13 mouse cellular contexts compared by ENCODE assay signal in the genomic region with DNA sequence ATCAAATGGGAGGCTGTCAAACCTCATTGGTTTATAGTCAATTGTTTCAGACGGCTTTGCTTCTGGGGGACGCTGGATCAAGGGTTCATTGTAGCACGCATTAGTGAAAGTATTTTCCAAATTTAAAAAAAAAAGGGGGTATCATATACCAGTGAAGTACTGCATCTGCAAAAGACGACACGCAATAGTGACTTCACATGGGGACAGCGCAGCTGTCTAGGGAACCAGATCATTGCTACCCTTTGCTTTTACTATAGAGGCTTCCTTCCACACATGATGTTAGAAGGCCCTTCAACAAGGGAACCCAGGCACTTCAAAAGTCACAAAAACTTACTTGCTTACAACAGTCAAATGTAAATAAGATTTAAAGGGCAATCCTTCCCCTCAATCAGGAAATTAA.
A peak's percentile ranks its signal among the peaks of the same experiment; 100 is the strongest.
DNase-seq lines count a peak whose midpoint lies in the region; ATAC-seq lines count a peak whose summit lies in the region.
"Had no signal": no experiment of that assay in that cellular context is flagged by ENCODE, and none has a peak within 500 bp of the region (broad histone marks: within the 10 kb centered on the region; RNA-seq: fewer than 3 reads in every experiment).

No protein-coding gene starts in this region.

- DNase-seq in midbrain, embryonic 10.5 days (ENCODE audit: low spot score): no peak
- DNase-seq in adrenal gland, postnatal 25 days: no peak
- DNase-seq: adrenal gland, postnatal 10 days; cerebellum, adult 8-10 months; lung, embryonic 14.5 days; thymus, postnatal 4 days had no signal

- 80% methylated on average over 6 of the region's 6 CpGs for WGBS in midbrain, embryonic 10.5 days
- WGBS in midbrain, embryonic 15.5 days: 53% methylated on average over 6 of the region's 6 CpGs
- 46% methylated on average over 6 of the region's 6 CpGs for WGBS in forebrain, embryonic 12.5 days
- WGBS in hindbrain, embryonic 13.5 days: 52% methylated on average over 6 of the region's 6 CpGs
- WGBS in neural tube, embryonic 15.5 days: 32% methylated on average over 6 of the region's 6 CpGs
- 88% methylated on average over 6 of the region's 6 CpGs for WGBS in intestine, embryonic 15.5 days

- no peaks in the 10 kb centered on the region for H3K9me3 ChIP-seq in midbrain, embryonic 10.5 days (replicated peaks)
- H3K9me3 ChIP-seq in midbrain, embryonic 15.5 days: no peaks in the 10 kb centered on the region
- no peaks in the 10 kb centered on the region for H3K9me3 ChIP-seq in forebrain, embryonic 12.5 days
- H3K9me3 ChIP-seq in hindbrain, embryonic 13.5 days: no peaks in the 10 kb centered on the region
- no peaks in the 10 kb centered on the region for H3K9me3 ChIP-seq in neural tube, embryonic 15.5 days (replicated peaks)
- no peaks in the 10 kb centered on the region for H3K9me3 ChIP-seq in intestine, embryonic 15.5 days
- H3K9me3 ChIP-seq: heart, embryonic 13.5 days had no signal

- H3K4me3 ChIP-seq in midbrain, embryonic 10.5 days: no peak overlapping the region
- no peak overlapping the region for H3K4me3 ChIP-seq in midbrain, embryonic 15.5 days
- H3K4me3 ChIP-seq in forebrain, embryonic 12.5 days (replicated peaks): no peak overlapping the region
- no peak overlapping the region for H3K4me3 ChIP-seq in hindbrain, embryonic 13.5 days
- H3K4me3 ChIP-seq in neural tube, embryonic 15.5 days (replicated peaks): no peak overlapping the region
- H3K4me3 ChIP-seq in intestine, embryonic 15.5 days (replicated peaks): no peak overlapping the region
- H3K4me3 ChIP-seq: heart, embryonic 13.5 days had no signal

- H3K27ac ChIP-seq in midbrain, embryonic 10.5 days (replicated peaks): peak overlapping the region; percentile 84; the same call in 1 of the 2 replicates
- no peak overlapping the region for H3K27ac ChIP-seq in midbrain, embryonic 15.5 days
- H3K27ac ChIP-seq in forebrain, embryonic 12.5 days: peak overlapping the region; percentile 60; the same call in 1 of the 2 replicates
- H3K27ac ChIP-seq in hindbrain, embryonic 13.5 days: peak overlapping the region; percentile 68; the same call in 1 of the 2 replicates
- peak overlapping the region; percentile 51; the same call in 1 of the 2 replicates for H3K27ac ChIP-seq in neural tube, embryonic 15.5 days (replicated peaks)
- H3K27ac ChIP-seq in intestine, embryonic 15.5 days: no peak overlapping the region
- H3K27ac ChIP-seq: macrophage had no signal

- peaks cover 3% of the 10 kb centered on the region; the same call in 1 of the 2 replicates for H3K36me3 ChIP-seq in midbrain, embryonic 10.5 days
- H3K36me3 ChIP-seq in midbrain, embryonic 15.5 days (replicated peaks): no peaks in the 10 kb centered on the region
- H3K36me3 ChIP-seq in forebrain, embryonic 12.5 days (replicated peaks): peaks cover 7% of the 10 kb centered on the region
- H3K36me3 ChIP-seq in hindbrain, embryonic 13.5 days: peaks cover 2% of the 10 kb centered on the region; the same call in 1 of the 2 replicates
- no peaks in the 10 kb centered on the region for H3K36me3 ChIP-seq in neural tube, embryonic 15.5 days
- H3K36me3 ChIP-seq in intestine, embryonic 15.5 days: no peaks in the 10 kb centered on the region

- no peak overlapping the region for H3K9ac ChIP-seq in midbrain, embryonic 15.5 days
- H3K9ac ChIP-seq in forebrain, embryonic 12.5 days: no peak overlapping the region
- no peak overlapping the region for H3K9ac ChIP-seq in hindbrain, embryonic 13.5 days
- H3K9ac ChIP-seq in neural tube, embryonic 15.5 days (replicated peaks): no peak overlapping the region
- H3K9ac ChIP-seq in intestine, embryonic 15.5 days: no peak overlapping the region
- H3K9ac ChIP-seq: heart, embryonic 13.5 days; lung, embryonic 14.5 days had no signal

- no peak overlapping the region for H3K4me2 ChIP-seq in midbrain, embryonic 15.5 days
- H3K4me2 ChIP-seq in forebrain, embryonic 12.5 days: no peak overlapping the region
- H3K4me2 ChIP-seq in hindbrain, embryonic 13.5 days: no peak overlapping the region
- no peak overlapping the region for H3K4me2 ChIP-seq in neural tube, embryonic 15.5 days
- no peak overlapping the region for H3K4me2 ChIP-seq in intestine, embryonic 15.5 days (replicated peaks)
- H3K4me2 ChIP-seq: heart, embryonic 13.5 days; lung, embryonic 14.5 days had no signal

- no peak for ATAC-seq in midbrain, embryonic 15.5 days (replicated peaks)
- ATAC-seq in forebrain, embryonic 12.5 days (ENCODE audit: low FRiP score): no peak
- ATAC-seq in hindbrain, embryonic 13.5 days (ENCODE audit: low FRiP score): no peak
- no peak for ATAC-seq in neural tube, embryonic 15.5 days (ENCODE audit: low FRiP score)
- ATAC-seq in intestine, embryonic 15.5 days: no peak

- peaks cover 37% of the 10 kb centered on the region for H3K4me1 ChIP-seq in midbrain, embryonic 10.5 days
- H3K4me1 ChIP-seq in midbrain, embryonic 15.5 days: peaks cover 13% of the 10 kb centered on the region; the same call in 1 of the 2 replicates
- peaks cover 44% of the 10 kb centered on the region for H3K4me1 ChIP-seq in forebrain, embryonic 12.5 days
- H3K4me1 ChIP-seq in hindbrain, embryonic 13.5 days (replicated peaks): peaks cover 42% of the 10 kb centered on the region
- peaks cover 25% of the 10 kb centered on the region for H3K4me1 ChIP-seq in neural tube, embryonic 15.5 days
- H3K4me1 ChIP-seq in intestine, embryonic 15.5 days (replicated peaks): peaks cover 10% of the 10 kb centered on the region

- peaks cover 29% of the 10 kb centered on the region; the same call in 1 of the 2 replicates for H3K27me3 ChIP-seq in midbrain, embryonic 10.5 days (ENCODE audit: low read depth, poor library complexity, severe bottlenecking)
- no peaks in the 10 kb centered on the region for H3K27me3 ChIP-seq in midbrain, embryonic 15.5 days (replicated peaks)
- no peaks in the 10 kb centered on the region for H3K27me3 ChIP-seq in forebrain, embryonic 12.5 days
- no peaks in the 10 kb centered on the region for H3K27me3 ChIP-seq in hindbrain, embryonic 13.5 days
- no peaks in the 10 kb centered on the region for H3K27me3 ChIP-seq in neural tube, embryonic 15.5 days (replicated peaks)
- no peaks in the 10 kb centered on the region for H3K27me3 ChIP-seq in intestine, embryonic 15.5 days (replicated peaks)
- H3K27me3 ChIP-seq: heart, embryonic 13.5 days had no signal

Comparison
In these comparisons a context has a peak if more than half of its experiments do, and no peak if none do; other contexts are left out.
1. H3K27ac ChIP-seq: peak in midbrain, embryonic 10.5 days (single experiment), forebrain, embryonic 12.5 days (single experiment), hindbrain, embryonic 13.5 days (single experiment) and neural tube, embryonic 15.5 days (single experiment); none in midbrain, embryonic 15.5 days (single experiment) and intestine, embryonic 15.5 days (single experiment).